Mouse (Mus musculus) gastrocnemius, adult 8-10 months (tissue): ENCODE data around the gene Tmprss11f. TPM values are rescaled to one million over a fixed set of nuclear protein-coding genes. Genes with fewer than 3 reads are reported as not detected.
"Not testable (repeated sequence)": the region's sequence is repeated elsewhere in the genome, so short reads cannot be mapped to it uniquely, and the experiment has no call there.

ENCODE experiments used
- DNase-seq, 2 experiments: peaks; one replicate each; pipeline ENCODE4 v3.0.0; 2022; ENCODE audit warnings: low spot score in 2 of 2
- total RNA-seq, 4 experiments: library from RNA; stranded (reverse); gene quantifications; 2 replicates each; pipeline ENCODE4 v1.2.4; 2022

Tmprss11f gene
- total RNA-seq, result not detected

DNA sequence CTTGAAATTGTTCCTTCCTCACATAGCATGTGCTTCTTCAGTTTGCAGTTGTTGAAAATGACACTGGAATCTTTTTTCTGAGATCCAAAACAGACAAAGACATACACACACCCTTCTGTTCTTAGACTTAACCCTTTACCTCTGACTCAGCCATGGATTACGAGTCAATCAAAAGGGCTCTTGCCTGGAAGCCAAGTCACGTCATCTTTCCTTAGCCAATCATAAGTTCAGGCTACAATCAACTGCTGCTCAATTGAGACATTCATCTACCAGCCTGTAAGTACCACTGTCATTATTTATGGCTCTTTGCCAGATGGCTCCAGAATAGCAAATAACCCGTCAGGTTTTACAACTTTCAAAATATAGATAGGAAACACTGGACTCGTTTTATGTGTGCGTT lies at the start of gene Tmprss11f:
Tmprss11f (minus strand) TSS at position 101 of the 400 bp plus-strand sequence.
- DNase-seq, result no peak

DNA sequence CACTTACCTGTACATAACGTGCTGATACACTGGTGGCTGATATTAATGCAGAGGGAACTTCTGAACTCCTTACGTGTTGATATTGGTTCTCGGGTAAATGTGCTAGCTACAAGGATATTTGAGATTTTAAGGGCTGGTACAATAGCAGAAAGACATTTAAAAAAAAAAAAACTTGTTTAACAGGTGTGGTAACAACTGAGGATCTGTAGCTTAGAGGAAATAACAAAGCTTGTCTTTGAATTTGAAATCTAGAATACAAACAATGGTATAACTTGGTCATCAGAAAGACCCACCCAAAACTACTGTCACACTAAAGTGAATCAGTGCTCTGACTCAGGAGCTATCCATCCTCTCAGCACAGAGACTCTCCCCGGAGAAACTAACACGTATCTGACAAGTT lies 44.0 kb upstream of the Tmprss11f start, which contains the start of gene Tmprss11b:
Tmprss11b (minus strand) TSS at position 101 of the 400 bp plus-strand sequence.
- no peak for DNase-seq

- not testable (repeated sequence) for DNase-seq
These were observed 17.0 kb upstream of the Tmprss11f start for GRCm38 (mm10) chr5:86649185-86649584.

- no peak for DNase-seq
These were observed 8.6 kb upstream of the Tmprss11f start for GRCm38 (mm10) chr5:86640795-86641194.

GRCm38 (mm10) chr5:86630700-86631099 lies 1.5 kb downstream of the Tmprss11f start:
- no peak for DNase-seq

- DNase-seq, result no peak
These were observed 10.4 kb downstream of the Tmprss11f start for GRCm38 (mm10) chr5:86621778-86622177.

DNA sequence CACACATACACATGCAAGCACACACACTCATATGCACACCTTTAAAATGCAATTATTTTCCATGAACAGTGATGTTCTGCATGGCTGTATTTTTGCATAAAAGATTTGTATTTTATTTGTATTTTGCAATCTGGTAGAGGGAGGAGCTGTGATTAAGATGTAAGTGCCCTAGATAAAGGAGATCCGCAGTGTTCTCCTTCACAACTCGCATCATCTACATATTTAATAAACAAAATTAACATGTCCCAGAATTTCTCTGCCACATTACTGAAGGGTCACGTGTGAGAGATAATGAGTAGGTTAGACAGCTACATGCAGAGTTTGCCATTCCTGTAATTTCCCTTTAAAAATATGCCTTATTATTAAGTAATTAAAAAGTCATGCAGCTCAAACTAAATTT lies 46.3 kb downstream of the Tmprss11f start:
- no peak for DNase-seq

DNA sequence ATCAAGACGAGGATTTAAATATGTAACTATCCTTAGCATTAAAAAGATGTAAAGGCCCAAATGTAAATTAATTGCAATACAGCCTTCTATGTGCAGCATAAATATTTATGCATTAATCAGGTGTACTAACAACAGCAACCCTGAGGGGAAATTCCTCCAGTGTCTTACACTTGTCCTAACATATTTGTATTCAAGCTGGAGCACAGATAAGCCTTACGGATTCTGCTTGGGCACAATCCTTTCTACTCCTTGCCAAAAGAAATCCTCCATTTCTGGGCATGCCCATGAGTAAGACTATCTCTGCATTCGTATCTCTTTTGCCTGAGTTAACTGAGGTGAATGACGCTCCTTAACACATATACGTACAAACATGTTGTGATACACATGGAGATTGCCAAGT lies 49.6 kb downstream of the Tmprss11f start:
- no peak for DNase-seq

- no peak for DNase-seq
These were observed 50.2 kb downstream of the Tmprss11f start for GRCm38 (mm10) chr5:86581998-86582397.

DNA sequence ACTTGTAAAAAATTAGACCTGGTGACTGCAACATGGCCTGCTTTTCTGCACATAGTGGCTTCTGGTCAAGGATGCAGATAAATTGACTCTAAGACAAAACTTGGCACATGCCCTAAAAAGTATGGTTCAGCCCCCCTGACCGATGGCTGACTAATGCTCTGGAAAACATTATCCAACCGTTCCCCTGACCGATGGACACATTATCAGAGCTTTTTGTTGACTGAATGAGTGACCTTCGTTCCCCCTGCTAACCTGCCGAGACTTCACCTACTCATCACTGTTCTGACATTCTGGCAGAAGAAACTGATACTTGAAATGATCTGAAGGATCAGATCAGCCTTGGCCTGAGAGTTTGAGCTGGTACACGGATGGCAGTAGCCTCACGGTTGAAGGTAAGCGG lies 53.5 kb downstream of the Tmprss11f start:
- DNase-seq, result not testable (repeated sequence)

DNA sequence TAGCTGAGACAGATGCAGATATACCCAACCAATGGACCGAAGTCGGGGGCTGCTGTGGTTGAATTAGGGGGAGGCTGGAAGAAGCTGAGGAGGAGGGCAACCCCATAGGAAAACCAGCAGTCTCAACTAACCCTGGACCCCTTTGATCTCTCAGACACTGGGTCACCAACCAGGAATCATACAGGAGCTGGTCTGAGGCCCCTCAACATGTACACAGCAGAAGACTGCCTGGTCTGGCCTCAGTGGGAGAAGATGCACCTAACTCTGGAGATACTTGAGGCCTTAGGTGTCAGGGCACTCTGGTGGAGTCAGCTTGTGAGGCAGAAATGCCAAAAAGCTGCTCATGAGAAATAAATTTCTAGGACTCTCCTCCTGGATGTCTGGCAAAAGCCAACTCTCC lies 85.5 kb downstream of the Tmprss11f start:
- DNase-seq, result no peak

GRCm38 (mm10) chr5:86540601-86541000 lies 91.6 kb downstream of the Tmprss11f start:
- no peak for DNase-seq

DNA sequence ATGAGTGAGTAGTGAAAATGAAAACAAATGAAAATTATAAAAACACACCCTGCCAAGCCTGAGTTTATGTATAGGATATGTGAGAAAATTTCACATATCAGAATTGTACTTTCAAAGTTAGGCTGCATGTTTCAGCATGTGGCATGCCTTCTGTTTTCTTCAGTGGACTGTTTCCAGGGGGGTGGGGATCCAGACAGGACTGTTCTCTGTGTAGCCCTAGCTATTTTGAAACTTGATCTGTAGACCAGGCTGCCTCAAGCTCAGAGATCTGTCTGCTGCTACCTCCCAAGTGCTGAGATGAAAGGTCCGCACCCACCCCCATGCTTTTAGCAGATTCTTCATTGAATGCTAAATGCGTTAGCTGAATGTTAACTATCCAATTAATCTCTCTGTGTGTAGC lies 103.5 kb downstream of the Tmprss11f start:
- DNase-seq, result no peak

DNA sequence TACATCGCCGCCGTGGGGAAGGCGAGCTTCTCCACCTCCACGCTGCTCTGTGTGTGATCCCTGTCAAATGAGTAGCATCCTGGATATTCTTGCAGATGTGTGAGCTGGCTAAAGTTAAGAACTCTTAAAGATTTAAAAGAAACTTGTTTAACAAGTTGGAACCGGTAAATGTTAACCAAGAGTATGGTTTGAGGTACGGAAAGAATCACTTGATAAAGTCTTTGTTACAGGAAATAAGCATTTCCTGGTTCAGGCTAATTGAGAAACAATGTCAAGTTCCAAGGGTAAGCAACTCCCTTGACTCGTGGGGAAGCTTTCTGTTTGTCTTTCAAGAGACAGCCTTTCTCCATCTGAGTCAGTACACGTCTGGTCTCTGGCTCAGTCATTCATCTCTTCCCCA lies 113.7 kb downstream of the Tmprss11f start, which contains the start of gene Tmprss11g:
Tmprss11g (minus strand) TSS at position 101 of the 400 bp plus-strand sequence.
- no peak for DNase-seq

DNA sequence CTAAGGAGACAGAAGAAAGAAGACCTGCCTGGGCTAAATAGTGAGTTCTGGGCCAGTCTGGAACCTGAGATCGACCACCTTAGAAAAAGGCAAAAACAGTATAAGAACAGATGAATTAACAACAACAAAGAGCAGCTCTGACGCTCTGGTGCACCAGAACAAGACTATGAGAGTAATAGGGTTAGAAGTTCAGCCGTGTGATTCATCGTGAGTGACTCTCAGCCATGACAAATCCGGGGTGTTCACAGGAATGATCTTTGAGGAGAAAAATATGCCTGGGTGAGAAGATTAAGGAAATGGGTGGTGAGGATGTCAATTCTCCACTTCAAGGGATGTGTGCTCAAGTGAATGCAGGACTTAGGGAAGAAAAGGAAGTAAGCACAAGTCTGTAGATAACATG lies 120.7 kb downstream of the Tmprss11f start:
- no peak for DNase-seq

- no peak for DNase-seq
These were observed 138.8 kb downstream of the Tmprss11f start for GRCm38 (mm10) chr5:86493453-86493852.

DNA sequence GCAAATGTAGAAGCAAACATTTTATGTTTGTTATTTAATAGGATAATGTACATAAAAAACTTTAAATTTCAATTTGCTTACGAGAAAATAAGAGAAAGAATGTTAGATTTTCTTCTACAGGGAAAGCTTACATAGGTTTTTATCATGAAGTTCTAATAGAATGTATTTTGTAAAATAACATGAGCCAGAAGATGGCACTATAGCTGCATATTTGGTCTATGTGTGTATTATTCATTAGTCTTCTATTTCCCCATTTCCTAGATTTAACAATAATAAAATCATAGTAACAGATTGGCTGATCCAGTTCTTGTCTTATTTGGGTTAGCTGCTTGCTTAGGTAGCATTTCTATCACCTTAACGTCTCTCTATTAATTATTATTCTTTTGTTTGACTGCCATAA lies 149.7 kb downstream of the Tmprss11f start:
- DNase-seq, result no peak

- no peak for DNase-seq
These were observed 150.2 kb downstream of the Tmprss11f start for GRCm38 (mm10) chr5:86482031-86482430.

DNA sequence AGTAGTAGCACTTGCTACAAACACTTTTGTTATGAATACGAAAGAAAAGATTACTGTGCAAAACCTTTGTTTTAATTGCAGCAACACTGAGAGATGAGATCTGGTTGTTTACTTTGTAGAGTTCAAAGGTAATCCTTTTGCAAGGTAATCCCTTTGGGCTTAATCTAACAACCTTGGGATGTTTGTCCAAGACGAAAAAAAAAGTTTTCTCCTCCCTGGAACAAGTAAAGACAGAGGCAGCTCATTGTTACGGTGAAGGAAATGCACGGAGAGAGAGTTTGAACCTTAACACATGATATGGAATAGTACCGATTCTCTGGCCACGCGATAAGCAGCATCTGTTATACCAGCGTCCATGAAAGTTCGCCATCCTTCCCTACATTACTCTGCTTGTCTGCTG lies 158.4 kb downstream of the Tmprss11f start:
- no peak for DNase-seq

Other genes starting within 250 kb of the Tmprss11f start
- not detected for gene Tmprss11a, start 163.4 kb downstream of the Tmprss11f start, total RNA-seq
- gene Tmprss11g, start 113.8 kb downstream of the Tmprss11f start, total RNA-seq, result not detected
- gene Tmprss11b, start 43.9 kb upstream of the Tmprss11f start, total RNA-seq, result not detected
- gene Tmprss11e, start 113.4 kb upstream of the Tmprss11f start, total RNA-seq, result not detected
- 10 to 100 TPM; 19.8 to 25.3 (median 21.8) TPM for gene Ythdc1, start 171.8 kb upstream of the Tmprss11f start, total RNA-seq